Mouse (Mus musculus) cerebellum, adult 9-11 months (tissue): Measurements from ENCODE around the gene Arsb.
A peak's percentile ranks its signal among the peaks of the same experiment; 100 is the strongest.
"Not testable (repeated sequence)": the region's sequence is repeated elsewhere in the genome, so short reads cannot be mapped to it uniquely, and the experiment has no call there.

Experiments used
- DNase-seq: peaks from one replicate; pipeline ENCODE4 v3.0.0; 2022

Arsb gene

DNA sequence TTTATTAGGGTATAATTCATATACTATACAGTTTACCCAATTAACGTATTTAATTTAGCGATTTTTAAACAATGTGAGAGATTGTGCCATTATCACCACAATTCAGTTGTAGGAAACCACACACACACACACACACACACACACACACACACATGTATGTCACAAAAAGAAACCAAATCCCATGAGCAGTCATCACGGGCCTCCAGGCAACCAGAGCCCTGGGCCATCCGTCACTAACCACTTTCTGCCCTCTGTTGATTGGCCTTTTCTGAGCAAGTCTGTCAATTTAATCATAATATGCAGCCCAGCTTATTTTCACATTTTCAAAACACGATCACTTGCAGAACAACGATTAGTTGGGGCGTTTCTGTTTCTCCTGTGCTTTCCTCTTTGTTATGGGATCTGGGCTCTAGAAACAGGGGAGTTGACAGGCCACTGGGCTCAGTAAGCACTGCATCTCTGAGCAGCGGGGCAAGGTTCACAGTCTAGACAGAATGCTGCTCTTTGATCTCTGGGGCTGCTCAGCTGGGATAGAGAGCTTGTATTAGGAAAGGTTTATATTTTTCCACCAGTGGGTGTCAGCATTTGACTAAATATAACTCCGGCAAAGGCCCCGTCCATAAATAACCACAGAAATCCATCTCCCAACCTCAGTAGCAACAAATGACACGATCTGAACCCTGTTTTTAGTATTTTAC is 21.7 kb downstream of the Arsb start:
- no peak for DNase-seq

DNA sequence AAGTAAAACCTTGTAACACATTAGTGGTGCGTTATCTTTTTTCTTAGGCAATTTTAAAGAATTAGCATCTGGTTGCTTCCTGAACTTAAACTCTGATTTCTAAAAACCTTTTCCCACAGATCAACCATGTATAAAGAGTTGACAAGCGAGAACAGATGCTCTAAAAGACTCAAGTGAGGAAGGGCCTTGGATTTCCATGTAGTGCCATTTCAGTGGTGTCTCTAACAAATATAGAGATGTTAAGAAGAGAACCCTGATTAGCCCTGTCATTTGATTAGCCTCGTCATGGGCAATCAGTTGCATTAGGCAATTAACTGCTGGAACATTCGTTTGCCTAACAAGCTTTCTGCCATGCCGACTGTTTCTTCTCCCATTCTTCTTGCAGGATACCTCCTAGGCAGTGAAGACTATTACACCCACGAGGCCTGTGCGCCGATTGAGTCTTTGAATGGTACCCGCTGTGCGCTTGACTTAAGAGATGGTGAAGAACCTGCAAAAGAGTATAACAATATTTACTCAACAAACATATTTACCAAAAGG is 22.3 kb downstream of the Arsb start:
- DNase-seq, result no peak

DNA sequence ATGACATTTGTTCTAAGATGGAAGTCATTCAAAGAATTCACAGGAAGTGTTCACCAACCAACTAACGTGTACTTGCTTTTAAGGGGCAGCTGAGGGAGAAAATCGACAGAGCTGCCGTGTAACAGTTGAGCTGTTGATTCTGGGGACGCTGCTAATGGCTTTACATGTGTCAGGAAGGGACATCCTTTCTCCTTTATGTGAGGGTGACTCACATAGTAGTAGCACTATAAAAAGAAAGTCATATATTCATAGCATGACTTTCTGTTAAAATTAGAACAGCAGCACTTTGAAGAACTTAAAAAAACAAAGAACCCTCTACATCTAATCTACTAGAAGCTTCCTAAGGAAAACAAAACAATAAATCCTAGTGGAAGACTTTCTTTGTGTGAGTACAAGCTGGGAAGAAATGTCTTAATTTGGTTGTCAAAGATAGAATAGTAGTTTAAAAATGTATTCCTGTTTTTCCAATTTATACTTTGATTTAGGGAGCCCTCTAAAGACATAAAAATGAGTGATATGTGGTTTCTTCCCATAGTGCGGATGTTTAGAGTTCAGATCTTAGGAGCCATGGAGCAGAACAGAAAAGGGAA is 25.7 kb downstream of the Arsb start:
- DNase-seq, result no peak

DNA sequence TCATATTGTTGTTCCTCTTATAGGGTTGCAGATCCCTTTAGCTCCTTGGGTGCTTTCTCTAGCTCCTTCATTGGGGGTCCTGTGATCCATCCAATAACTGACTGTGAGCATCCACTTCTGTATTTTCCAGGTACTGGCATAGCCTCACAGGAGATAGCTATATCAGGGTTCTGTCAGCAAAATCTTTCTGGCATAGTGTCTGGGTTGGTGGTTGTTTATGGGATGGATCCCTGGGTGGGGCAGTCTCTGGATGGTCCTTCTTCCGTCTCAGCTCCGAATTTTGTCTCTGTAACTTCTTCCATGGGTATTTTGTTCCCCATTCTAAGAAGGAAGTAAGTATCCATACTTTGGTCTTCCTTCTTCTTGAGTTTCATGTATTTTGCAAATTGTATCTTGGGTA is 38.9 kb downstream of the Arsb start:
- DNase-seq, result not testable (repeated sequence)

DNA sequence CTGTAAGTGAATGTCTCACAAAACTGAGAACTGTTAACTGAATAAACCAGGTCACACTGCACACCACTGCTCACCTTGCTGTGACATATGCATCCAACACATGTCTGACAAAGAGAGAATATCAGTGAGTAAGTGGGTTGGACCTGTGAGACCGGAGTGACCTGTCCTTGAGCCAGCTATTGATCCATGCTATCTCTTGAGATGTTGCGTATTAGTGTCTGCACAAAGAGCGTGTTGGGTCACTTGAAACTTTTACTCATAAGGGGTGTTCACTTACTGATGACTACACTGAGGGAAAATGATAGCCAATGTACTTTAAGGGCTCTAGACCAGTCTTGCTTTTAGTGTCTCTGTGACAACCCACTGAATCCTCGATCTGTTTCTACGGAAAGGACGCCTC is 42.7 kb downstream of the Arsb start:
- no peak for DNase-seq

DNA sequence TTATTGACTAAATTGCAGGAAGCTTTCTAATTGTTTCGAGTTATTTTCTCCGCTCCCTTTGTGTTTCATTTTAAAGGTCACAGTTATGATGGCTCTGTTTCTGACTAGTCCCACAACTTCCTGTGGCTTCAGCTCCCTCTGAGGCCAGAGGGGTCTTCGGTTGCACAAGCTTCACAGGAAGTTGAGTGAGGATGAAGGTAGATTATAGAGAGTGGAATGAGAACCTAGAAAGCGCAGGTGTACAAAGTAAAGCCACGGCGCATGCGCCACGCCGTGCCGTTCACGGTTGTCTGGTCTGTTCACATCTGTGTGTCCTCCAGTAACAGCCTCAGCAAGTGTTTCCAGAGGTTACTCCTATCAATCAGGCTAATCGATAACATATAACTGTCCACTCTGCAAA is 43.2 kb downstream of the Arsb start:
- no peak for DNase-seq

DNA sequence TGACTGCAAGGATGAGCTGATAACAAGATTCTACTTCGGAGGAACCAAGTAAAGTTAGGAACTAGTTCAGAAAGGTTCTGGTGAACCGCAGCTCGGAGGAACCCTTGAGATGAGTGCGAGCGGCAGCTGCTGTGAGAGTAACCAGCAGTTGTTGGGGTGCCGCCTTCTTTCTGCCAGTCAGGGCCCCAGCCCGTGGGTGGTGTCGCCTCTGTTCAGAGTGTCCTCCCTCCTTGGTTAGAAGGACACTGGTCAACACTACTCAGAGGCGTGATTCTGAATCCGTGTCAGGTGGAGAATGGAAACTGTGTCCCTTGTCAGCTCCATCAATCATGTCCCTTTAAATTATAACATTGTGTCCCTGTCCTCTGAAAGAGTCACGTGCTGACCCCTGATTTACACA is 43.7 kb downstream of the Arsb start:
- no peak for DNase-seq

DNA sequence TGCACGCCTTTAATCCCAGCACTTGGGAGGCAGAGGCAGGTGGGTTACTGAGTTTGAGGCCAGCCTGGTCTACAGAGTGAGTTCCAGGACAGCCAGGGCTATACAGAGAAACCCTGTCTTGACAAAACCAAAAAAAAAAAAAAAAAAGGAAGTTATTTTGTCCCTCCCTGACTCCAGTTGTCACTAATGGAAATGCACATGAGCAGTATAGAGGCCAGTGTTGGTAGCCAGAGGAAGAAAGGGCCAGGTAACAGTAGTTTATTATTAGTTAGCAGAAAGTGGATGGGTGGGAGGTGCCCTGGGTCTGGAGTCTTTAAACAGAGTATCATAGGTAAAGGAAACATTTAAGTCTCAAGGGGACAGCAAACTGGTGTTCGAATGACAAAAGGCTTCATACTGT is 44.7 kb downstream of the Arsb start:
- DNase-seq, result no peak

DNA sequence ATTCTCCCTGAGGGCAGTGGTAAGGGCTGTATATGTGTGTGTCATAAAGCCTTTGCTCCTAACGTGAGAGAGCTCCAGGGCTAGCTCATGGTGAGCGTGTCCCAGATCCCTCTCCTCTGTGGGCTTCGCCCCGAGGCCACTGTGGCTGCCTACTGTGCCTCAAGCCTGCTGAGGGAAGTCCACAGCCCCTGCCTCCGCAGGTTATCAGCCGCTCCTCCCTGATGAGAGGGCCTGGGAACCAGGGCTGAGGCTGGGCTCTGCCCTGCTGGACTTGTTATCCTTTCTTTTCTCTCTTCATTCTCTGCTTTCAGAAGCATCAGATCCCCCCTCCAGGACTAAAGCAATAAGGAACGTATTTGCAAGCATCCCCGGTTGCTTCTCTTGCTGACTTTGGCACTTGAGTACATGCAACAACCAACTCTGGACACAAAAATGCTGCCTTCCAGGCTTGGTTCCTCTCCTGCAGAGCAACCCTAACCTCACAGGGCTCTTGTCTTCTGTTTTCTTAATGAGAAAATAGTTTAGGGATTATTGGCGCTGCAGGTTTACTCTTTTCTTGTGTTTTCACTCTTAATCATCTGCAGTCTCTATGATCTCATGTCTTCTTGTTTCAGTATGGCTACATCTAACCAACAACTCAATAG is 45.4 kb downstream of the Arsb start:
- DNase-seq, result no peak

DNA sequence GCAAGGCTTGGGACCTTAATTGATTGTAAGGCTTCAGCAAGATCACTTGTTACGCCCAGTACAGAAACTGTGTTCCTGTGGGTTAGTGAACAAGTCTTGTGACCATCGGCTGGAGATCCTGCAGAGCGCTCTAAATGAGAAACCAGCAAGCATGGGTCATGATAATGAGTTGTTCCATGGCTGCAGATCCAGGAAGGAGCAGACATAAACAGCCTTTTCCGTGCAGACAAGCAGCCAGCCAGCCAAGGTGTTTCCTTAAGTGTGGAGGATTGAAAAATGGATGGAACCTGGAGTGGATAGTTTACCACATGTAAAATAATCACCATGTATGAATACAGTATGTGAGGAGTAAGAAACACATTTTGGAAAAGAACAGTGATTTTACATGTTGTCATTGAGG is 48.7 kb downstream of the Arsb start:
- DNase-seq, result no peak

DNA sequence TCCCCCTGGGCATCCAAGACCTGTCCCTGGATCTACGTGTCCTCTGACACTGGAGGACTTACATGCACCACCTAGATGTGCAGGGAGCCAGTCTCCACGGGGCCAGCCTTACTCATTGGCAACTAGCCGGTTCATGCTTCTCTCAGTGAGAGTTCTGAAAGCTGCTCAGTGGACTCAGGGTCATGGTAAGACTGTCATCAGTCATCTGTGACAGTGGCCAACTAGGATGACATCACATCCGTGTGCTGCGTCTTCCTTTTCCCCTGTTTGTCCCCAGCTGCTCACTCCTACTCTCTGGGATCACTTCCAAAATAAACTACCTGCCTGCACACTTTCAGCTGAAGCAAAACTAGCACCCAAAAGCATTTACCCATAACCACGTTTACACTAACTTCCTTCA is 50.6 kb downstream of the Arsb start:
- no peak for DNase-seq

DNA sequence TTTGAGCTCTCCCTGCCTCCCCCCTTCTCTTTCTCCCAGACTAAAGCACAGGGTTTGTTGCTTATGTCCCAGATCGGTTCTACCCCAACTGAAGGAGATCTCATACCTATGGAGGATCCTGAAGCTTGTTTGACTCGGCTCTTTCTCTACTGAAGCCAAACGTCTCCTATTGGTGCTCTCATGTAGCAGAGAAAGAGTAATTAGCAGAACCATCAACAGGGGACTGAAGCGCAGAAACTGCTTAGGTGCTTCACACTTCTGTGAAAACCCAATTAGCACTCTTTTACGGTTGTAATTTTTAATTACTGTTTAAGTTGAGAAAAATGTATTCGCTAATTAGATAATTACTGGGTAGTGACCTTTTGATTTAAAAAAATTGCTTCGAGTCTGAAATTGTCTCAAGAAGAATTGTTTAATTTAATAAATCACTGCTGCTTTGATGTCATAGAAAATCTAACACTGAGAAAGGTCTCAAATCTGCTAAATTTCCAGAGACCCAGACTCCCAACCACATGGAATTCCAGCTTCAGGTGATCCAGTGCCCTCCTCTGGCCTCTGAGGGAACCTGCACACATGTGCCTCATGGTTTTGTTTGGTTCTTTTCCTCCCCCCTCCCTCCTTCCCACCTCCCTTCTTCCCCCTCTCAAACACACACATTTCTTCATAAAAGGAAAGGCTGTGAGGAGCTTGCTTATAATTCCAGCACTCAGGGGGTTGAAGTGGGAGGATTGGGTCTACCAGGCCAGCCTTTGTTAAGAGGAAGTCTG is 54.5 kb downstream of the Arsb start:
- DNase-seq, result no peak

DNA sequence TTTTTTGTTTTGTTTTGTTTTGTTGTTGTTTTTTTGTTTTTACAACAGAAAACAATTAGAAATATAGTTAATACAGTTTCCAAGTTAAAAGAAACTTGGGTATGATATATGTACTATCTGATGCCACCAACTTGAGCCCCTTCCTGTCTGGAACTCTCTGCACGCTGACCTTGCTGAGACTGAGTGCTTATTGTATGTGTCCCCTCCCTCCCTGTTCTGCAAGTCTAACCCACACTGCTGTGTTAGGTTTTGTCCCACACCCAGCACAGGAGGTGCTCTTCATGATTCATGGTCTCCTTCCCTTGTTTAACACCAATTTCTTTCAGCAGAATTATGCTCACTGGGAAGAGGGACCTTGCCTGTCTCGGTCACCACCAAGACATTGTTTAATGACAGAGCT is 56.3 kb downstream of the Arsb start:
- no peak for DNase-seq

DNA sequence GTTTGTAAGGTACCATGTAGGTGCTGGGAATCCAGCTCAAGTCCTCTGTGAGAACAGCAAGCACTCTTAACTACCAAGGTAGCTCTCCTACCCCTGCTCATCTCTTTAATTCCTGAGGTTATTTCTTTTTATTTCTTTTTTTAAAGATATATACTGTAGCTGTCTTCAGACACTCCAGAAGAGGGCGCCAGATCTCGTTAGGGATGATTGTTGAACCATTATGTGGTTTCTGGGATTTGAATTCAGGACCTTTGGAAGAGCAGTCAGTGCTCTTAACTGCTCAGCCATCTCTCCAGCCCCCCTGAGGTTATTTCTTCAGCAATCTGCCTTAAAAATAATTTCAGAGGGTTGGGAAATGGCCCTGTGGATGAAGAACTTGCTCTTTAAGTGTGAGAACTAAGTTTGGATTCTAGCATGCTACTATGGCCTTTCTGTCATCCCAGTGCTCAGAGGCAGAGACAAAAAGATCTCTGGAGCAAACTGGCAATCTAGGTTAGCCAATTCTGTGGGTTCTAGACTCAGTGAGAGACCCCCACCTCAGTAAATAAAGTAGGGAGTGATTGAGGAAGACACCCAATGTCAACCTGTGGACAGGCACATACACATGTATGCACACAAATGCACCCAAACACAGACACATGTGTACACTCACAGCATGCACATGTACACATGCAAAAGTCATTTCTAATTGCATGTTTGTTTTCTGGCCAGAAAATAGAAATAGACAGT is 58.3 kb downstream of the Arsb start:
- DNase-seq, result no peak

DNA sequence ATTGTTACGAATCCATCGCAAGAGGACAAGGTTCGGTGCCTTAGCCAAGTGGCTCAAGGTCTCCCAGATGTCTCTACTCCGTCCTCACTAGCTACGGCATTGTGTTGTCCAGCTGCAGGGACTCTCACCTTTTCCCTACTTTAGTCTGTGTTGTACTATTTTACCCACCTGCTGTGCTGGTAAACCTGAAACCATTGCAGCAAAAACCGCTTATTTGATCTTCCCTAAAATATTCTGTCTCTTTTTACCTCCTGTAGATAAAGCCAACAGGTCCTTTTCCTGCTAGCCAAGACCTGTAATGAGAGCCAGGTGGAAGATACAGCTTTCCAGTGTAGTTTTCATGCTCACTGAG is 58.8 kb downstream of the Arsb start:
- DNase-seq, result no peak

DNA sequence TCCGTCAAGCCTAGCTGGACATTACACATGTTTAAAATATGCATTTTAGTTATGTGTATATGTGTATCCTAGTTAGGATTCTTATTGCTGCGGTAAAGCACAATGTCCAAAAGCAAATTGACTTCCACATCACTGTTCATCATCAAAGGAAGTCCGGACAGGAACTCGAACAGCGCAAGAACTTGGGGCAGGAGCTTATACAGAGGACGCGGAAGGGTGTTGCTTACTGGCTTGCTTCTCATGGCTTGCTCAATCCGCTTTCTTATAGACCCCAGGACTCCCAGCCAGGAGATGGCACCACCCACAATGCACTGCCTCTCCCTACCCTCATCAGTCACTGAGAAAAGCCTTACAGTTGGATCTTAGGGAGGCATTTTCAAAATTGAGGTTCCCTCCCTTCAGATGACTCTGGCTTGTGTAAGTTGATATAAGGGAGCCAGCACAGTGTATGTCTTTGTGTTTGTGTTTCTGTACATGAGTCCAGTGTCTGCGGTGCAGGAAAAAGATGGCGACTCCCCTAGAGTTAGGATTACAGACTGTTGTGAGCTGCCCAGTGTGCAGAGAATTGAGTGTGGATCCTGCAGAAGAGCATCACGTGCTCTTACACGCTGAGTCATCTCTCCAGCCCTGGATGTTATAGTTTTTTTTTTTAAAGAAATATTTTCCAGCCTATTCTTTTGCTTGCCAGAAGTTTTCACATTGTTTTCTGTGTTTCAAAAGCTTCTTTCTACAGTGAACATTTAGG is 66.2 kb downstream of the Arsb start:
- DNase-seq, result no peak

DNA sequence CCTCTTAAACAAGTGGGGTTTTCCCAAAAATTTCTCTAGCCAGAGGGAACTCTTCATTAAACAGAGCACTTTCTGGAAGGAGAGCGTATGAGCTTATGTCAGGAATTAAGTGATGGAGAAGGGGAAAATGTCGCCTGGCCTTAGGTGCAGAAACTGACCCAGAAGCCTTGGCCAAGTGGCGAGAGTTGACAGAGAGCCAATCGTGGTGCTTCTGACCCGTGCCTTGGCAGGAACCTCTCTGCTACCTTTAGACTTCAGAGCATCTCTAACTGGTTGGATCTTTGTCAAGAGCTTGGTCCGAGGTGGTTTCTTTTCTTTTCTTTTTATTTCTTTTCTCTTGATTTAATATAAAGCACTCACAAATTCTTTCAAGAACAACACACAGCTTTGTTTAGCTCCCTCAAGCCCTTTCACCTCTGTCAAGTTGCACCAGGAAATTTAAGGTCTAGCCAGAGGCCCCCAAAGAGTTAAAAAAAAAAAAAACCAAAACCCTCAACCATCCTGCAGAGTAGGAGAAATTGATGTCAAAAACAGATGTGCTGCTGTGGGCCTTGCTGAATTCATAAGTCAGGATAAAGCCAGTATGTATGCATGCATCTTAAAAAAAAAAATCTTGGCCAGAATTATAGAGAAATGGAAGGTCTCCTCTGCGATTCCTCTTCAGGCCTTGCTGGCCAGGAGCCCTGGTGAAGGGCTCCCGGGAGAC is 67.2 kb downstream of the Arsb start:
- DNase-seq, result peak; percentile 60

DNA sequence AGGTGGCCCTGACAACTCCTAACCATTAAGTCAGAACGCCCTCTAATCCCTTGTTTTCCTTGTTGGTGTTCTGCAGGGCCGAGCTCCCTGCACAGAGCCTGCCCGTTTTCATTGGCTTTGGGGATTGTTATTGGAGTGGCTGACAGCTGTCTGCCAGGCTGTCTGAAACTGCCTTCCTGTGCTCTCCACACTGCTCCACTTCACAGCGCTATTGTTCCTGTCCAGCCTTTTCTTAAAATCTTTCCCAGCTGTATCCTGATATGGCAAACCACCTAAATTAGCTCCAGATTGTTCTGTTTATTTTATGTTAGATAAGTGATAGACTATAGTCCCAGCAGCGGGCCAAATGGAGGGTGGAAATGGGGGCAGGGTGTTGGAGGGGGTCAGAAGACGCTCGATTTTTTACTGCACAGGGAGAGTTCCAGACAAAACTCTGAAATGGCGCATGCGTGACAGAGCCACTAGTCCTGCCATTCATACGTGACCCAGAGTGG is 67.8 kb downstream of the Arsb start:
- DNase-seq, result peak; percentile 30

DNA sequence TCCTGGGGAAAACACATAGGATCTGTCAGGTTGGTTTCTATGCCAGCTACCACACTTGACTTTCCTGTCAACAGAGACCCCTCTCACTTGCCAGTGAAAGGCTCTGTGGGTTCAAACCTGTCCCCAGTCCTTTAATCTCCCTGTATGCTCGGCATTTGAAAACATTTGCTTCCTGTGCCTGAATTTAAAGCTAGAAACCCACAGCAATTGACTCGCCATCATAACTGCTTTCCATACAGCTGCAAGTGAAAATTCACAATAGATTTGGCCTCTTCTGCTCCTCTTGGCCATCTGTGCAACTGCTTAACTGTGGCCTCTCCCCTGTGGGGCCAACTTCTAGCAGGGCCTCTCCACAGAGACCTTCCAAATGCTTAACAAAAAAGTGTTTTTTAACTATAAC is 68.3 kb downstream of the Arsb start:
- DNase-seq, result no peak

DNA sequence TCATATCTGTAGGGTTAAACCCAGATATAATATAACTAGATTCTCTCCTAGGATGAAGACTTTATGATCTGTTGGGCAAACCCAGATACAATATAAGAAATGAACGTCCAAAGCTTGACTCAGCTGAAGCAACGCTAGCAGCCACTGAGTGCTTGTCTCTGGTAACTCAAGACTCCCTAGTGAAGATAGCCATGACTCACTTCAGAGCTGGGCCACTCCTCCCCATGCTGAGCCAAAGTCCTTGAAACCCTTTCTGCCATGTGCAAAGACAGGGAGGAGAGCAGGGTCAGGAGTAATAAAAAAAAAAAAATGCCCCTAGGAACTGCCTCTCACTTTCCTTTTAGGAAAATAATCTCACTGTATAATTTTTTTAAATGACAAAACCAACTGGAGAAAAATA is 68.7 kb downstream of the Arsb start:
- DNase-seq, result no peak

DNA sequence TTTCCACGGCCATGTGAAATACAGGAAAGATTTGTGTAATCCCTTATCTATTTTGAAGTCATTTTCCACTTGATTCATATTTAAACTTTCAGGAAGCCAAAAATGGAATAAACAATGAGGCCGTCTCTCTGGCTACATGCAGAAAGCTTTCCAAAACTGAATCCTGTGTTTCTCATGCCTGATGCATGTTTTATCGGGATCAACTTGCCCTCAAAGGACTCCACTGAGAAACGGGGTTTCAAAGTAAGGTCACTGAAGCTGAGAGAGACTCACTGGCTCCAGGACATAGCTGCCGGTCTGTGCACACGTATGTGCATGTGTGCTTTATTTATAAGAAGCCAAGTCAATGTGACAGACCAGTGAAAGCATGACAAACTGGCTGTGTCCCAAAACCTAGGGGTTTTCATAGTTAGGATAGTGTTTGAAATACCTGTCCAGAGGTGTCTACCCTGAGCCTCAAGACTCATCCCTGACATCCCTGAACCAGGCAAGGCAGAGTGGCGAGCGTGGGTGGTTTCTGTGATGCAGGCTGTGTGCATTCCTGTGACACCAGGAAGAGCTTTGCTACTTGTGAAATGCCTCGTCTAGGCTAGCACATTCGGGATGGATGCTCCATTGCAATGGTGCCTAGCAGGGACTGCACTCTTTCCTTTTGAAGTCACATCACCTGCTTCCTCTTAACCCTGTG is 75.5 kb downstream of the Arsb start:
- no peak for DNase-seq
